Mouse (Mus musculus) small intestine, adult 2 months (tissue): ENCODE measurements around the gene Dnajb3. TPM values are rescaled to one million over a fixed set of nuclear protein-coding genes. Genes with fewer than 3 reads are reported as not detected.
"Not testable (repeated sequence)": the region's sequence is repeated elsewhere in the genome, so short reads cannot be mapped to it uniquely, and the experiment has no call there.

Source experiments
- H3K27ac ChIP-seq: fragments of 200-500 bp; 2 replicates; pipeline ENCODE4 v1.5.1; 2012; ENCODE audit warnings: low read depth, low read length, control low read depth, inconsistent platforms; ENCODE audit not compliant: insufficient read depth
- H3K27me3 ChIP-seq: fragments of 200-500 bp; 2 replicates; pipeline ENCODE4 v1.6.1; 2012; ENCODE audit warnings: mild to moderate bottlenecking, moderate library complexity, low read length, inconsistent platforms; ENCODE audit not compliant: control insufficient read depth, insufficient read depth
- H3K36me3 ChIP-seq: fragments of 200-500 bp; 2 replicates; pipeline ENCODE4 v1.6.1; 2012; ENCODE audit warnings: mild to moderate bottlenecking, low read length, control low read depth, inconsistent platforms; ENCODE audit not compliant: control insufficient read depth, insufficient read depth
- H3K4me1 ChIP-seq: fragments of 200-500 bp; 2 replicates; pipeline ENCODE4 v1.6.1; 2012; ENCODE audit warnings: low read length, inconsistent platforms, mixed read lengths; ENCODE audit not compliant: control insufficient read depth, insufficient read depth, insufficient read length
- H3K4me3 ChIP-seq: fragments of 200-500 bp; 2 replicates; pipeline ENCODE4 v1.5.1; 2012; ENCODE audit warnings: low read depth, mild to moderate bottlenecking, control low read depth, inconsistent platforms, low read length, moderate library complexity
- CTCF ChIP-seq: fragments of 200-500 bp; IDR thresholded peaks from 2 replicates; pipeline ENCODE4 v1.5.1; 2012; ENCODE audit warnings: low read depth, mild to moderate bottlenecking, control low read depth, inconsistent platforms, low read length, moderate library complexity, mixed read lengths; ENCODE audit not compliant: insufficient replicate concordance, insufficient read length; ENCODE audit errors: extremely low read depth
- POLR2A ChIP-seq: fragments of 200-500 bp; IDR thresholded peaks from 2 replicates; pipeline ENCODE4 v1.6.1; 2012; ENCODE audit warnings: low read depth, mild to moderate bottlenecking, control low read depth, inconsistent platforms, low read length, moderate library complexity
- WGBS: fragments of 180-500 bp; shearing (Covaris S2); methylation state at CpG from one replicate; pipeline ENCODE4 v1.1.7; 2018; 5-methylcytosine and 5-hydroxymethylcytosine counted together
- polyA plus RNA-seq: library from polyadenylated mRNA; depleted of rRNA; stranded (reverse); fragments of >200 nt; gene quantifications from 2 replicates; pipeline ENCODE4 v1.2.3, GENCODE M21; 2012; rRNA removed

Dnajb3 gene
- polyA plus RNA-seq, 1 experiment = 5.3 TPM

DNA sequence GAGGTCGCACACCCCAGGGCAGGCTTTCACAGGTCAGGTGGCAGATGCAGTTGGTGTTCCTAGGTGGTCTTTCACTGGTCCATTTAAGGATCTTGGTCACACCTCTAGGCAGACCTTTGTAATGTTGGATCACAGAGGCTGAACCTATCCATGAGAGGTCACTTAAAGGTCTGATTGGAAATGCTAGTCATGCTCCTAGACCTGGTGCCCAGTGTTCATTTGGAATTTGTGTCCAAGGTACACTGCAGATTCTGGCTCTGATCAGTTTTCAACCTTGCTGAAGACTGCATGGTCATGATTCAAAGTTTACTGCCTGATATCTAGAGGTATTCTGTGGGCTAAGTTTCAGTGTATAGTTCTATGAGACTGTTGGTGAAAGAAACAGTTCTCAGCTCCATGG, 25.9 kb downstream of the Dnajb3 start:
- Histone ChIP-seq H3K27ac (peak overlapping the region; percentile 92), H3K36me3 (0 out of 2 replicates have a peak, but pooled peaks cover 2% of the 10 kb centered on the region), H3K4me1 (peaks cover 9% of the 10 kb centered on the region; the same call in 1 of the 2 replicates), H3K4me3 (no peak overlapping the region), H3K27me3 (no peaks in the 10 kb centered on the region)
- 89% methylated on average over 1 of the region's 1 CpGs for WGBS
- TF ChIP-seq CTCF (no peak), POLR2A (no peak)

DNA sequence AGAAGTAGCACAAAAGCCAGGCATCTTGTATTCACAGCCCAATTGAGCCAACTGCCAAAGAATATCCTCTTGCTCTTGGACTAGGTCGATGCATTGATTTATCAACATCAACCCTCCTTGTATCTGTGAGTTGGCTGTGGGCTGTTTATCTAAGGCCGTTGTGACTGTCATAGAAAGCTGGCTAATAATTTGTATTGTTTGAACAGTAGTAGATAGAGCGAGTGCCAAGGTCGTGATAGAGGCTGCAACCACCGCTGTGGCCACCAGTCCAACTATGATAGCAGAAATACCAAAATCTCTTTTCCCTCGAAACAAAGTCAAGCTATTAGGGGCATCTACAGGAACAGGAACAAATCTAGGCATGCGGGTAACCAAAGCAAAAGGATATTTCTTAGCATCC, 33.4 kb downstream of the Dnajb3 start:
- H3K36me3 ChIP-seq, H3K27ac ChIP-seq, H3K4me1 ChIP-seq, H3K4me3 ChIP-seq, H3K27me3 ChIP-seq: not testable (repeated sequence)
- WGBS = 48% methylated on average over 7 of the region's 7 CpGs

DNA sequence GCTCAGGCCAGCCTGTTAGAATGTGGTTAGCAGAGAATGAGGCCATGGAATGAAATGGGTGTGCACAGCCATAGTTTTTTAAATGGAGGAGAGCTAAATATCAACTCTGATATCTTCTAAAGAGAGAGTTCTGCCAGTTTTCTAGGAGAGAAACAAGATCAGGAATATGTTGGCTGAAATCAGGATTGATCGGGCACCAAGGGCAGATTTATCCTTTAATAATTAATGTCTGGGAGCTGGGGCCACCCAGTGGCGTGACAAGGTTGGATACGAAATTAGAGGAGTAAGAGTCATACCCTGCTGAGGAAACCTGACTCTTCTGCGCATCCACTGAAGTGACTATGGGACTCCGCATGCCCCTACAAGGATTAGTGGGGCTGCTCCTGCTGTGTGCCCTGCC, 39.9 kb downstream of the Dnajb3 start, which contains the start of gene Ugt1a5:
Ugt1a5 (plus strand) TSS at position 302 of the 400 bp plus-strand sequence.
- Histone ChIP-seq H3K27ac (no peak within 1 kb of the TSS), H3K4me3 (no peak within 1 kb of the TSS), H3K36me3 (peaks cover 5% of the 10 kb centered on the region; the same call in 1 of the 2 replicates), H3K4me1 (0 out of 2 replicates have a peak, but pooled peaks cover 2% of the 10 kb centered on the region), H3K27me3 (no peaks in the 10 kb centered on the region)
- TF ChIP-seq POLR2A (no peak), CTCF (no peak)
- WGBS = 89% methylated on average over 5 of the region's 5 CpGs

DNA sequence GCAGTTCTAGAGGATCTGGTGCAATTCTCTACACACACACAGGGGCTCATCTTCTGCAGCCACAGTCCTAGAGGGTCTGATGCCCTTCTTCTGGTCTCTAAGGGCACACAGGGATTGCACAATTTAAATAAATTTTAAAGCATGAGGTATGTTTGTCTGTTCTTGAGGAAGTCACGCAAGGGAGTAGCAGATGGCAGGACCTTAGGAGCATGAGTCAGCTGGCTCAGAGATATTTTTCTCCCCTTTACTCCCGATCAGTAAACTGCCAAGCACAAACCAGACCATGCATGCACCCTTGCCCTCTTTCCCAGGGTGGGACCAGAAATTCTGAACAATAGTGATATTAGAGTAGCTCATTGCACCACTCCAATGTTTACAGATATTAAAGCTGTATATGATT, 47.2 kb downstream of the Dnajb3 start:
- 26% methylated on average over 2 of the region's 2 CpGs for WGBS
- Histone ChIP-seq H3K4me3 (no peak overlapping the region), H3K4me1 (peaks cover 4% of the 10 kb centered on the region; the same call in 1 of the 2 replicates), H3K27ac (no peak overlapping the region), H3K27me3 (no peaks in the 10 kb centered on the region), H3K36me3 (no peaks in the 10 kb centered on the region; the same call in 1 of the 2 replicates)
- no peak for TF ChIP-seq CTCF
- no peak for TF ChIP-seq POLR2A

Other genes starting within 250 kb of the Dnajb3 start
- 4.0 and 7.2 TPM in 2 replicates for gene Usp40, start 197.2 kb downstream of the Dnajb3 start, polyA plus RNA-seq
- not detected in 2 replicates for gene Ugt1a10, start 150.4 kb downstream of the Dnajb3 start, polyA plus RNA-seq
- gene Ugt1a9, start 135.0 kb downstream of the Dnajb3 start, polyA plus RNA-seq = 0.36 and 0.37 TPM in 2 replicates
- gene Ugt1a8, start 118.0 kb downstream of the Dnajb3 start, polyA plus RNA-seq = not detected in 2 replicates
- gene Ugt1a7c, start 110.7 kb downstream of the Dnajb3 start, polyA plus RNA-seq = 57.1 and 60.9 TPM in 2 replicates
- gene Ugt1a6b, start 102.5 kb downstream of the Dnajb3 start, polyA plus RNA-seq = 2.7 and 3.6 TPM in 2 replicates
- 2.1 and 12.2 TPM in 2 replicates for gene Ugt1a6a, start 71.0 kb downstream of the Dnajb3 start, polyA plus RNA-seq
- 0.28 and 0.34 TPM in 2 replicates for gene Ugt1a5, start 39.8 kb downstream of the Dnajb3 start, polyA plus RNA-seq
- gene Ugt1a2, start 5.2 kb downstream of the Dnajb3 start, polyA plus RNA-seq = 0.09 and 0.38 TPM in 2 replicates
- gene Ugt1a1, start 6.2 kb upstream of the Dnajb3 start, polyA plus RNA-seq = 21.8 and 88.2 TPM in 2 replicates
- gene Mroh2a, start 21.2 kb upstream of the Dnajb3 start, polyA plus RNA-seq = 0.11 and 0.35 TPM in 2 replicates
- gene Hjurp, start 71.9 kb upstream of the Dnajb3 start, polyA plus RNA-seq = 22.9 and 23.4 TPM in 2 replicates
- gene Trpm8, start 71.9 kb upstream of the Dnajb3 start, polyA plus RNA-seq = not detected in 2 replicates
- not detected in 2 replicates for gene Spp2, start 201.2 kb upstream of the Dnajb3 start, polyA plus RNA-seq